Mouse (Mus musculus) ES-E14 (cell line): ENCODE data around the gene Pnkd. TPM values are rescaled to one million over a fixed set of nuclear protein-coding genes. Genes with fewer than 3 reads are reported as not detected.

Source experiments
- DNase-seq: peaks from one replicate; pipeline ENCODE4 v3.0.0-alpha.2; 2013; ENCODE audit warnings: low read depth, low spot score
- H3K27ac ChIP-seq: 2 replicates; pipeline ENCODE4 v1.5.1; 2012; ENCODE audit warnings: low read depth, mild to moderate bottlenecking, low read length, moderate library complexity, mixed read lengths; ENCODE audit not compliant: poor library complexity, insufficient read depth, severe bottlenecking
- H3K36me3 ChIP-seq: 2 replicates; pipeline ENCODE4 v1.6.1; 2012; ENCODE audit warnings: mild to moderate bottlenecking, low read length, moderate library complexity, mixed read lengths; ENCODE audit not compliant: control insufficient read depth, poor library complexity, insufficient read depth, severe bottlenecking
- H3K4me1 ChIP-seq, 2 experiments: fragments of 150-350 bp in 1 of 2; sonication (generic) in 1 of 2; 2 replicates each; pipeline ENCODE4 v1.6.1; 2012; ENCODE audit warnings: low read length in 2 of 2, mild to moderate bottlenecking in 1 of 2, mixed read lengths in 1 of 2; ENCODE audit not compliant: control insufficient read depth in 2 of 2, insufficient read depth in 2 of 2, poor library complexity in 1 of 2
- H3K4me3 ChIP-seq, 2 experiments: fragments of 150-350 bp in 1 of 2; sonication (generic) in 1 of 2; 2 replicates each; pipeline ENCODE4 v1.5.1; 2012; ENCODE audit warnings: low read length in 2 of 2, low read depth in 1 of 2, mild to moderate bottlenecking in 1 of 2, mixed read lengths in 1 of 2; ENCODE audit not compliant: insufficient read depth in 1 of 2, poor library complexity in 1 of 2, severe bottlenecking in 1 of 2
- H3K9ac ChIP-seq: 2 replicates; pipeline ENCODE4 v1.6.1; 2012; ENCODE audit warnings: low read depth, mild to moderate bottlenecking, low read length, mixed read lengths; ENCODE audit not compliant: poor library complexity, insufficient read depth, severe bottlenecking
- H3K9me3 ChIP-seq: fragments of 150-350 bp; sonication (generic); 2 replicates; pipeline ENCODE4 v1.6.1; 2012; ENCODE audit warnings: low read depth, mild to moderate bottlenecking, low read length; ENCODE audit not compliant: control insufficient read depth, insufficient read depth
- CHD2 ChIP-seq: IDR thresholded peaks from 2 replicates; pipeline ENCODE4 v1.6.1; 2014; ENCODE audit warnings: mild to moderate bottlenecking, low read depth, low read length, inconsistent platforms
- HCFC1 ChIP-seq: IDR thresholded peaks from 2 replicates; pipeline ENCODE4 v1.6.1; 2012; ENCODE audit warnings: low read length, inconsistent platforms, borderline replicate concordance; ENCODE audit not compliant: insufficient read depth
- MAFK ChIP-seq: IDR thresholded peaks from 2 replicates; pipeline ENCODE4 v1.6.1; 2014; ENCODE audit warnings: mild to moderate bottlenecking, low read depth, low read length, inconsistent platforms; ENCODE audit not compliant: insufficient read depth
- ZC3H11A ChIP-seq: IDR thresholded peaks from 2 replicates; pipeline ENCODE4 v1.6.1; 2012; ENCODE audit warnings: low read depth, mild to moderate bottlenecking, inconsistent platforms, low read length, borderline replicate concordance
- ZNF384 ChIP-seq: IDR thresholded peaks from 2 replicates; pipeline ENCODE4 v1.6.1; 2012; ENCODE audit warnings: low read depth, low read length, inconsistent platforms
- in situ Hi-C, 2 experiments: fragments of 600-800 bp; cut with MboI; formaldehyde crosslinking; loops; one replicate each; pipeline ENCODE4 v1.15.1; 2025; ENCODE audit warnings: low sequenced_read_pairs in 2 of 2, inconsistent platforms in 1 of 2; ENCODE audit not compliant: unreplicated experiment in 2 of 2
- total RNA-seq: library from RNA; depleted of rRNA; stranded (reverse); fragments of 300-350 nt; gene quantifications from 2 replicates; pipeline ENCODE4 v1.2.3, GENCODE M21; 2012

Pnkd gene
- total RNA-seq, 1 experiment = 63.9 TPM

- Histone ChIP-seq H3K27ac (peak overlapping the region; percentile 85; the same call in 1 of the 2 replicates), H3K4me1 (peaks cover 2 to 13% of the 10 kb centered on the region in 2 experiments; a peak in 3 of 4 replicates), H3K9me3 (no peaks in the 10 kb centered on the region), H3K36me3 (peaks cover 28% of the 10 kb centered on the region), H3K4me3 (no peak overlapping the region), H3K9ac (no peak overlapping the region)
- TF ChIP-seq HCFC1 (no peak), ZC3H11A (no peak), ZNF384 (no peak), MAFK (no peak), CHD2 (no peak)
- DNase-seq = no peak
- in situ Hi-C loops = no loop called here
These were observed 28.9 kb upstream of the Pnkd start for GRCm38 (mm10) chr1:74255704-74256345.

GRCm38 (mm10) chr1:74256782-74257181 is 27.9 kb upstream of the Pnkd start:
- peak; percentile 64 for DNase-seq
- in situ Hi-C loops = no loop called here
- TF ChIP-seq ZNF384 (no peak), ZC3H11A (no peak), HCFC1 (no peak), MAFK (no peak), CHD2 (no peak)
- H3K9ac ChIP-seq = no peak overlapping the region
- H3K4me3 ChIP-seq = no peak overlapping the region
- peak overlapping the region; percentile 85 for H3K27ac ChIP-seq
- peaks cover 2 to 13% of the 10 kb centered on the region in 2 experiments; a peak in 3 of 4 replicates for H3K4me1 ChIP-seq
- peaks cover 23% of the 10 kb centered on the region for H3K36me3 ChIP-seq
- no peaks in the 10 kb centered on the region for H3K9me3 ChIP-seq

- no peak for DNase-seq
- TF ChIP-seq ZNF384 (no peak), HCFC1 (no peak), ZC3H11A (no peak), CHD2 (no peak), MAFK (no peak)
- in situ Hi-C loops = no loop called here
- H3K9me3 ChIP-seq = no peaks in the 10 kb centered on the region
- peaks cover 62% of the 10 kb centered on the region for H3K36me3 ChIP-seq
- H3K4me1 ChIP-seq = peaks cover 0 to under 1% of the 10 kb centered on the region in 2 experiments; a peak in 2 of 4 replicates
- no peak overlapping the region for H3K4me3 ChIP-seq
- H3K9ac ChIP-seq = no peak overlapping the region
- H3K27ac ChIP-seq = no peak overlapping the region
These were observed 22.2 kb upstream of the Pnkd start for GRCm38 (mm10) chr1:74262510-74262909.

DNA sequence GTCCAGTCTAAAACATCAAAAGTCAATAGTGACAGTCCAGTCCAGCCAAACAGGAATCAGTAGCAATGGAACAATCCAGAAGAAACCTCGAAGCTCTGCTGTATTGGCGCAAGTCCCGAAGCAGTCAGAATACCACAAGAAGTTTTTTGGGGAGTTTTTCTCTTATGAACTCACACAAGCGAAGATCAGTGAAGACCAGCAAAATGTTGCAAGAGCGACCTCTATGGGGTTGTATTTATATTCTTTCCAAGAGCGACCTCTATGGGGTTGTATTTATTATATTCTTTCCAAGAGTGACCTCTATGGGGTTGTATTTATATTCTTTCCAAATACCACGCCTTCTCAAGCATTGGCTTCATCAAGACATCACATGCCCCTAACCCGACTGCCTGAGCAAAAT is 16.0 kb upstream of the Pnkd start:
- Histone ChIP-seq H3K4me1 (no peaks in the 10 kb centered on the region), H3K4me3 (no peak overlapping the region), H3K9ac (no peak overlapping the region), H3K36me3 (peaks cover 35% of the 10 kb centered on the region), H3K9me3 (no peaks in the 10 kb centered on the region), H3K27ac (no peak overlapping the region)
- in situ Hi-C loops = no loop called here
- DNase-seq = no peak
- TF ChIP-seq MAFK (no peak), ZNF384 (no peak), CHD2 (no peak), ZC3H11A (no peak), HCFC1 (no peak)
